Mouse (Mus musculus): ENCODE measurements around the gene Postn. TPM values are rescaled to one million over a fixed set of nuclear protein-coding genes. Genes with fewer than 3 reads are reported as not detected.

Gene Postn
- polyA plus RNA-seq, 1 experiment from 2014 or later = 24.9 TPM

Other genes with a start within 250 kb of the Postn start
- gene Trpc4, start 205.1 kb upstream of the Postn start, polyA plus RNA-seq (2016; fragmentation: Nextera tagmentation; extraction: Ambion mirVana) = 1.3 and 2.3 TPM in 2 replicates

All from limb, embryonic 12.5 days (tissue).